Mouse (Mus musculus) MEL (cell line): ENCODE results near the gene Top2a. TPM values are rescaled to one million over a fixed set of nuclear protein-coding genes. Genes with fewer than 3 reads are reported as not detected.

Source experiments
- DNase-seq: peaks from one replicate; pipeline ENCODE4 v3.0.0; 2011; ENCODE audit warnings: low read depth, low spot score
- H3K27ac ChIP-seq: 2 replicates; pipeline ENCODE4 v1.5.1; 2012; ENCODE audit warnings: low read depth, mild to moderate bottlenecking, control low read depth, low read length, moderate library complexity; ENCODE audit not compliant: control insufficient read depth
- H3K27me3 ChIP-seq, 2 experiments: fragments of 150-350 bp in 1 of 2; sonication (generic) in 1 of 2; 2 replicates each; pipeline ENCODE4 v1.6.1; 2012; ENCODE audit warnings: low read length in 2 of 2, mild to moderate bottlenecking in 2 of 2, improper control_type of control experiment in 1 of 2, moderate library complexity in 1 of 2; ENCODE audit not compliant: insufficient read depth in 2 of 2, control insufficient read depth in 1 of 2
- H3K36me3 ChIP-seq, 2 experiments: 2 replicates each; pipeline ENCODE4 v1.6.1; 2012 to 2014; ENCODE audit warnings: low read length in 2 of 2, improper control_type of control experiment in 1 of 2, inconsistent platforms in 1 of 2, mild to moderate bottlenecking in 1 of 2; ENCODE audit not compliant: insufficient read depth in 2 of 2, control insufficient read depth in 1 of 2
- H3K4me1 ChIP-seq, 2 experiments: fragments of 150-350 bp in 1 of 2; sonication (generic) in 1 of 2; 2 replicates each; pipeline ENCODE4 v1.6.1; 2012; ENCODE audit warnings: low read length in 2 of 2, improper control_type of control experiment in 1 of 2, mild to moderate bottlenecking in 1 of 2; ENCODE audit not compliant: insufficient read depth in 2 of 2, control insufficient read depth in 1 of 2
- H3K4me3 ChIP-seq, 2 experiments: fragments of 150-350 bp in 1 of 2; sonication (generic) in 1 of 2; 2 replicates each; pipeline ENCODE4 v1.5.1; 2012; ENCODE audit warnings: low read depth in 2 of 2, low read length in 2 of 2, mild to moderate bottlenecking in 2 of 2, moderate library complexity in 2 of 2, control low read depth in 1 of 2, improper control_type of control experiment in 1 of 2; ENCODE audit not compliant: control insufficient read depth in 1 of 2, insufficient read depth in 1 of 2
- H3K79me2 ChIP-seq: 2 replicates; pipeline ENCODE4 v1.6.1; 2012; ENCODE audit warnings: mild to moderate bottlenecking, low read length, moderate library complexity; ENCODE audit not compliant: control insufficient read depth, poor library complexity, insufficient read depth
- H3K9ac ChIP-seq: 2 replicates; pipeline ENCODE4 v1.6.1; 2012; ENCODE audit warnings: low read depth, mild to moderate bottlenecking, control low read depth, low read length, moderate library complexity; ENCODE audit not compliant: control insufficient read depth, poor library complexity, severe bottlenecking
- H3K9me3 ChIP-seq: fragments of 150-350 bp; sonication (generic); replicated peaks from 2 replicates; pipeline ENCODE4 v1.6.1; 2012; ENCODE audit warnings: mild to moderate bottlenecking, low read length, improper control_type of control experiment, moderate library complexity; ENCODE audit not compliant: insufficient read depth
- BHLHE40 ChIP-seq: IDR thresholded peaks from 2 replicates; pipeline ENCODE4 v1.6.1; 2012; ENCODE audit warnings: low read depth, mild to moderate bottlenecking, inconsistent platforms, low read length, improper control_type of control experiment, borderline replicate concordance
- ELF1 ChIP-seq: IDR thresholded peaks from 2 replicates; pipeline ENCODE4 v1.6.1; 2014; ENCODE audit warnings: low read depth, mild to moderate bottlenecking, inconsistent platforms, low read length, improper control_type of control experiment, moderate library complexity
- EP300 ChIP-seq, 2 experiments: IDR thresholded peaks; 2 replicates each; pipeline ENCODE4 v1.6.1; 2011; ENCODE audit warnings: improper control_type of control experiment in 2 of 2, low read length in 2 of 2, low read depth in 1 of 2, mild to moderate bottlenecking in 1 of 2
- ETS1 ChIP-seq: IDR thresholded peaks from 2 replicates; pipeline ENCODE4 v1.6.1; 2012; ENCODE audit warnings: low read depth, mild to moderate bottlenecking, inconsistent platforms, low read length, improper control_type of control experiment, moderate library complexity
- GABPA ChIP-seq: IDR thresholded peaks from 2 replicates; pipeline ENCODE4 v1.6.1; 2012; ENCODE audit warnings: low read depth, mild to moderate bottlenecking, inconsistent platforms, low read length, improper control_type of control experiment, moderate library complexity
- GATA1 ChIP-seq: IDR thresholded peaks from 2 replicates; pipeline ENCODE4 v1.6.1; 2011; ENCODE audit warnings: low read depth, low read length, improper control_type of control experiment
- HCFC1 ChIP-seq: IDR thresholded peaks from 2 replicates; pipeline ENCODE4 v1.6.1; 2012; ENCODE audit warnings: low read depth, mild to moderate bottlenecking, inconsistent platforms, low read length, improper control_type of control experiment, moderate library complexity
- MAFK ChIP-seq: IDR thresholded peaks from 2 replicates; pipeline ENCODE4 v1.6.1; 2011; ENCODE audit warnings: low read depth, mild to moderate bottlenecking, low read length, improper control_type of control experiment, borderline replicate concordance
- MAX ChIP-seq: IDR thresholded peaks from 2 replicates; pipeline ENCODE4 v1.6.1; 2011; ENCODE audit warnings: low read length, improper control_type of control experiment
- MAZ ChIP-seq: IDR thresholded peaks from 2 replicates; pipeline ENCODE4 v1.6.1; 2012; ENCODE audit warnings: low read depth, mild to moderate bottlenecking, inconsistent platforms, low read length, improper control_type of control experiment
- MYC ChIP-seq: IDR thresholded peaks from 2 replicates; pipeline ENCODE4 v1.6.1; 2011; ENCODE audit warnings: low read depth, mild to moderate bottlenecking, low read length, improper control_type of control experiment, moderate library complexity
- NELFE ChIP-seq: IDR thresholded peaks from 2 replicates; pipeline ENCODE4 v1.6.1; 2011; ENCODE audit warnings: low read depth, low read length, improper control_type of control experiment
- NRF1 ChIP-seq: IDR thresholded peaks from 2 replicates; pipeline ENCODE4 v1.6.1; 2014; ENCODE audit warnings: low read depth, mild to moderate bottlenecking, inconsistent platforms, low read length, improper control_type of control experiment, moderate library complexity; ENCODE audit not compliant: poor library complexity, insufficient read depth, severe bottlenecking
- RAD21 ChIP-seq: IDR thresholded peaks from 2 replicates; pipeline ENCODE4 v1.6.1; 2011; ENCODE audit warnings: mild to moderate bottlenecking, low read depth, low read length, improper control_type of control experiment
- SIN3A ChIP-seq: IDR thresholded peaks from 2 replicates; pipeline ENCODE4 v1.6.1; 2012; ENCODE audit warnings: low read length, improper control_type of control experiment, inconsistent platforms
- TAL1 ChIP-seq: IDR thresholded peaks from 2 replicates; pipeline ENCODE4 v1.6.1; 2012; ENCODE audit warnings: mild to moderate bottlenecking, inconsistent platforms, low read length, moderate library complexity, mixed read lengths
- TBP ChIP-seq: IDR thresholded peaks from 2 replicates; pipeline ENCODE4 v1.8.0; 2011; ENCODE audit warnings: low read depth, low read length, improper control_type of control experiment
- TCF12 ChIP-seq: IDR thresholded peaks from 2 replicates; pipeline ENCODE4 v1.6.1; 2014; ENCODE audit warnings: low read depth, mild to moderate bottlenecking, inconsistent platforms, low read length, improper control_type of control experiment, moderate library complexity
- UBTF ChIP-seq: IDR thresholded peaks from 2 replicates; pipeline ENCODE4 v1.6.1; 2012; ENCODE audit warnings: low read depth, mild to moderate bottlenecking, inconsistent platforms, low read length, improper control_type of control experiment, moderate library complexity, borderline replicate concordance; ENCODE audit not compliant: insufficient read depth
- polyA plus RNA-seq, 2 experiments: library from polyadenylated mRNA; stranded (reverse) in 1 of 2; unstranded in 1 of 2; fragments of >175 nt in 1 of 2; fragments of >200 nt in 1 of 2; gene quantifications; 2 replicates each; pipeline versions ENCODE4 v1.2.1 to v1.2.4; 2012; ENCODE audit warnings: low replicate concordance in 2 of 2, low read depth in 1 of 2; ENCODE audit not compliant: insufficient read length in 2 of 2, insufficient read depth in 1 of 2, missing spikeins in 1 of 2
- total RNA-seq: library from RNA; depleted of rRNA; stranded (reverse); fragments of 300-350 nt; gene quantifications from 2 replicates; pipeline ENCODE4 v1.2.3, GENCODE M21; 2012

Top2a gene
- total and polyA plus RNA-seq, 3 experiments = 395 to 643 (median 443) TPM

DNA sequence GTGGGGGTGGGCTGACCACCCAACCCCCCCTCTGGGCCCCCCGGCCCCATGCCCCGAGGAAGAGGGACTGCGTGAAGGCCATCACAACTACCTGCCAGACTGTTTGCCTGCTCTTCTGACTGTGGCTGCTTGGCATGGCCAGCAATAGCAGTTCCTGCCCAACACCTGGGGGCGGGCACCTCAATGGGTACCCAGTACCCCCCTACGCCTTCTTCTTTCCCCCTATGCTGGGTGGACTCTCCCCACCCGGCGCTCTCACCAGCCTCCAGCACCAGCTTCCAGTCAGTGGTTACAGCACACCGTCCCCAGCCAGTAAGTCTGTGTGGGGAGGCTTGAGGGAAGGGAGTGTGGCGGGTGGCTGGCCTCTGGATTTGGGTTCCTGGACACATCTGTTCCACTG is 73.5 kb downstream of the Top2a start:
- H3K4me3 ChIP-seq = no peak overlapping the region
- no peak for TF ChIP-seq HCFC1
- TF ChIP-seq RAD21 = no peak
- TF ChIP-seq MAFK = no peak
- TF ChIP-seq NRF1 = no peak
- TF ChIP-seq MAX = no peak
- TF ChIP-seq NELFE = no peak
- no peak for TF ChIP-seq GATA1
- no peak for TF ChIP-seq UBTF
- no peak for TF ChIP-seq TBP
- TF ChIP-seq GABPA = no peak

DNA sequence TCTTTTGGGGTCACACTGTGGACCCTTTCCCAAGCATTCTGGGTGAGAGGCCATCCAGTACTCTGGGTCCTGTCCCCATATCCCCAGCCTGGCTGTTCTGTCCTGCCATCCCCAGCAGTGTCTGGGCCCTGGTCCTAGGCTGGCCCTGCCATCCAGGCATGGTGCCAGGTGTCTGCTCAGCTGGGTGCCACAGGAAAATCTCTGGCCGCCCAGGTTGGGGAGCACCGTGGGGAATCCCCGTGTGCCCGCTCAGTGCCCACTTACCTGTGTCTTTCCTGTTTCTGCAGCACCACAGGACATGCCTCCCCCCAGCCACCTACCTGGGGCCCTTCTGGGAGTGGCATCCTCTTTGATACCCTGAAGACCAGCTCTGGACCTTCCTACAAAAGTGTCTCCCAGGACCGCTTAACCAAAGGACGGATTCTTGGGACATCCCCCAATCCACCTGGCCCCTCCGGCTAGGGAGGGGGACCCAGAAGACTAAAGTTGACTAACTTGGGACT is 74.0 kb downstream of the Top2a start:
- H3K36me3 ChIP-seq = peaks cover 0 to 46% of the 10 kb centered on the region in 2 experiments; a peak in 2 of 4 replicates
- H3K27me3 ChIP-seq = no peaks in the 10 kb centered on the region
- no peak overlapping the region for H3K27ac ChIP-seq
- 0 out of 2 replicates have a peak, but pooled peaks cover 2% of the 10 kb centered on the region for H3K79me2 ChIP-seq
- no peak for DNase-seq
- TF ChIP-seq MAX (no peak), MYC (no peak)
- H3K4me3 ChIP-seq = no peak overlapping the region
- peak overlapping the region; percentile 6; the same call in 1 of the 2 replicates for H3K9ac ChIP-seq
- peaks cover 27 to 49% of the 10 kb centered on the region in 2 experiments for H3K4me1 ChIP-seq
- H3K9me3 ChIP-seq = no peaks in the 10 kb centered on the region

More for the DNA sequence above, 73.5 kb downstream of the Top2a start:
- Histone ChIP-seq H3K9ac (no peak overlapping the region), H3K27me3 (no peaks in the 10 kb centered on the region), H3K9me3 (no peaks in the 10 kb centered on the region), H3K79me2 (0 out of 2 replicates have a peak, but pooled peaks cover 2% of the 10 kb centered on the region), H3K4me1 (peaks cover 28 to 53% of the 10 kb centered on the region in 2 experiments), H3K27ac (no peak overlapping the region), H3K36me3 (peaks cover 0 to 48% of the 10 kb centered on the region in 2 experiments; a peak in 2 of 4 replicates)
- DNase-seq = no peak

DNA sequence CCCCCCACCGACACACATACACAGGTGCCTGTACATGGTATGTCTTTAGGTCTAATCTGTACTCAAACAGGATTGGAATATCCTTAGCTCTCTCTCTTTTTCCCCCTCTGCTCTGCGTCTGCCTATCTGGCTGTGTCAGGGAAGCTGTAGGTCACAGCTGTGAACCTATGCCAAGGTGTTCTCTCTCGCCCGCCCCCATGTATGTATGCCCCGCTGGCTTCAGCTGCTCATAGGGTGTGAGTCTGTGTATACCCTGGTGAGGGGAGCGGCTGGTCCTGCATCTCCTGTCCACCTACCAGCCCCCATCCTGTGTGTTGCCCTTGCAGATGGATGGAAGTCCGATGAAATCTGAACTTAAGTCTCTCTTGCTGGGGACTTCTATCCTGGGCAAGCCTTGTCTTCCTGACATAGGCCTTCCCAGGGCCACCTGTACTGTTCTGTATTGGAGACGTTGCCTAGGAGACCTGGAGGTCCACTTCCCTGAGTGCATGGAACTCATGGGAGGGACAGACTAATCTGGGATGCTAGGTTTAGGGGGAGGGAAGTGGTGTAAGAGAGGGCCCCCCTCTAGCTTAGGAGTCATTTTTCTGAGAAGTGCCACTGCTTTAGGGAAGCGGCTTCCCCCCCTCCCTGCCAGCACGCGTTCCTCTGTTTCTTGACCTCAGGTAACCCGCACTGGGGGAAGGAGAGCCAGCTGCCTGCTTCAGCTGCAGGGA is 74.6 kb downstream of the Top2a start:
- H3K9ac ChIP-seq = peak overlapping the region; percentile 6; the same call in 1 of the 2 replicates
- H3K9me3 ChIP-seq = no peaks in the 10 kb centered on the region
- peaks cover 23 to 43% of the 10 kb centered on the region in 2 experiments for H3K4me1 ChIP-seq
- H3K4me3 ChIP-seq = no peak overlapping the region
- peaks cover 0 to 40% of the 10 kb centered on the region in 2 experiments; a peak in 2 of 4 replicates for H3K36me3 ChIP-seq
- H3K79me2 ChIP-seq = 0 out of 2 replicates have a peak, but pooled peaks cover 2% of the 10 kb centered on the region
- H3K27ac ChIP-seq = no peak overlapping the region
- peak; percentile 54 for DNase-seq
- peak; percentile 80 for TF ChIP-seq MAZ
- 0 out of 2 replicates have a peak, but pooled peaks have one; percentile 10 for TF ChIP-seq TCF12
- no peak for TF ChIP-seq TAL1
- peak in 1 of 2 experiments; percentile 75; a peak in 2 of 4 replicates for TF ChIP-seq EP300 (IDR thresholded peaks at IDR 0.05; ENCODE audit: low read depth in 1 of 2, low read length in 2 of 2)
- peak; percentile 54; the same call in 1 of the 2 replicates for TF ChIP-seq ETS1
- TF ChIP-seq MAX = peak; percentile 39; the same call in 1 of the 2 replicates
- no peak for TF ChIP-seq ELF1
- TF ChIP-seq MYC = 0 out of 2 replicates have a peak, but pooled peaks have one; percentile 33
- no peak for TF ChIP-seq NELFE
- TF ChIP-seq SIN3A = peak; percentile 35; the same call in 1 of the 2 replicates
- peak; percentile 50; the same call in 1 of the 2 replicates for TF ChIP-seq BHLHE40
- TF ChIP-seq, all 39 proteins: peak for 8
- no peaks in the 10 kb centered on the region for H3K27me3 ChIP-seq
